Mouse (Mus musculus) hindbrain, postnatal 0 days (tissue): ENCODE results near the gene 3110021N24Rik. TPM values are rescaled to one million over a fixed set of nuclear protein-coding genes. Genes with fewer than 3 reads are reported as not detected.
A peak's percentile ranks its signal among the peaks of the same experiment; 100 is the strongest.

Source experiments
- ATAC-seq: fragments of 200-750 bp; cut with Nextera tagmentation; 2 replicates; pipeline ENCODE4 v1.8.0; 2017; ENCODE audit warnings: mild to moderate bottlenecking, moderate TSS enrichment, moderate library complexity
- DNase-seq: peaks from one replicate; pipeline ENCODE4 v3.0.0-alpha.2; 2015; ENCODE audit warnings: low spot score
- H3K27ac ChIP-seq: fragments of 300-500 bp; sonication (generic); 2 replicates; pipeline ENCODE4 v1.5.1; 2014; ENCODE audit warnings: mild to moderate bottlenecking
- H3K27me3 ChIP-seq: fragments of 300-500 bp; sonication (generic); 2 replicates; pipeline ENCODE4 v1.6.1; 2014; ENCODE audit warnings: low read length, mixed read lengths; ENCODE audit not compliant: insufficient read depth
- H3K36me3 ChIP-seq: fragments of 300-500 bp; sonication (generic); 2 replicates; pipeline ENCODE4 v1.6.1; 2014; ENCODE audit warnings: low read length, mixed read lengths; ENCODE audit not compliant: insufficient read depth
- H3K4me1 ChIP-seq: fragments of 300-500 bp; sonication (generic); 2 replicates; pipeline ENCODE4 v1.6.1; 2014; ENCODE audit warnings: antibody characterized with exemption, low read length, mixed read lengths; ENCODE audit not compliant: insufficient read depth
- H3K4me2 ChIP-seq: fragments of 300-500 bp; sonication (generic); 2 replicates; pipeline ENCODE4 v1.6.1; 2014; ENCODE audit warnings: low read depth, mild to moderate bottlenecking, low read length, moderate library complexity, mixed read lengths
- H3K4me3 ChIP-seq: fragments of 300-500 bp; sonication (generic); 2 replicates; pipeline ENCODE4 v1.5.1; 2014; ENCODE audit warnings: low read length
- H3K9ac ChIP-seq: fragments of 300-500 bp; sonication (generic); replicated peaks from 2 replicates; pipeline ENCODE4 v1.6.1; 2014; ENCODE audit warnings: mild to moderate bottlenecking, low read length, moderate library complexity, mixed read lengths
- H3K9me3 ChIP-seq: fragments of 300-500 bp; sonication (generic); 2 replicates; pipeline ENCODE4 v1.6.1; 2016; ENCODE audit warnings: low read length, mixed read lengths
- CTCF ChIP-seq: IDR thresholded peaks from 2 replicates; pipeline ENCODE4 v1.5.1; 2016; ENCODE audit warnings: antibody characterized with exemption, control low read depth, low read depth
- whole genome bisulfite sequencing: fragments of 180-500 bp; shearing (Covaris S2); extraction: QIAGEN DNeasy Blood & Tissue Kit; methylation state at CpG from one replicate; pipeline ENCODE4 v1.1.7; 2014; 5-methylcytosine and 5-hydroxymethylcytosine counted together
- polyA plus RNA-seq: library from polyadenylated mRNA; unstranded; fragments of >200 nt; fragmentation: Nextera tagmentation; extraction: Ambion mirVana; gene quantifications from 2 replicates; pipeline ENCODE4 v1.2.1, GENCODE M21; 2015
- total RNA-seq: library from RNA; depleted of rRNA; stranded (reverse); fragments of >200 nt; gene quantifications from 2 replicates; pipeline ENCODE4 v1.2.3, GENCODE M21; 2014

Gene 3110021N24Rik
- total and polyA plus RNA-seq, 2 experiments from 2014 or later: 0.47 to 2.4 TPM

- ATAC-seq: no peak
Measured at GRCm38 (mm10) chr4:108779763-108780056, 60.3 kb downstream of the 3110021N24Rik start.

GRCm38 (mm10) chr4:108780057-108780863 is 60.8 kb downstream of the 3110021N24Rik start, which contains the start of gene Zfyve9:
Zfyve9 (minus strand) TSS chr4:108780798.
- Histone ChIP-seq H3K9ac (peak within 1 kb of the TSS; percentile 96), H3K27ac (peak within 1 kb of the TSS; percentile 97), H3K9me3 (no peaks in the 10 kb centered on the region), H3K36me3 (no peaks in the 10 kb centered on the region), H3K4me2 (peak within 1 kb of the TSS; percentile 75), H3K4me3 (peak within 1 kb of the TSS; percentile 95), H3K27me3 (no peaks in the 10 kb centered on the region), H3K4me1 (no peaks in the 10 kb centered on the region)
- DNase-seq (peak; percentile 88), ATAC-seq (peak; percentile 92)
- TF ChIP-seq CTCF: peak; percentile 9
- under 1% methylated on average over 82 of the region's 111 CpGs for WGBS

More at GRCm38 (mm10) chr4:108779763-108780056, 60.3 kb downstream of the 3110021N24Rik start:
- peak overlapping the region; percentile 95 for H3K4me3 ChIP-seq
- DNase-seq: no peak
- H3K4me2 ChIP-seq: peak overlapping the region; percentile 75
- peak overlapping the region; percentile 96 for H3K9ac ChIP-seq
- H3K27ac ChIP-seq: peak overlapping the region; percentile 97
- H3K4me1 ChIP-seq: no peaks in the 10 kb centered on the region
- WGBS: 0% methylated on average over 7 of the region's 7 CpGs
- no peaks in the 10 kb centered on the region for H3K36me3 ChIP-seq
- H3K9me3 ChIP-seq: no peaks in the 10 kb centered on the region
- peak; percentile 38 for TF ChIP-seq CTCF
- H3K27me3 ChIP-seq: no peaks in the 10 kb centered on the region

GRCm38 (mm10) chr4:108780864-108781205 is 61.4 kb downstream of the 3110021N24Rik start:
- TF ChIP-seq CTCF: no peak
- Histone ChIP-seq H3K27ac (peak overlapping the region; percentile 97), H3K4me2 (peak overlapping the region; percentile 75), H3K36me3 (no peaks in the 10 kb centered on the region), H3K27me3 (no peaks in the 10 kb centered on the region), H3K4me1 (no peaks in the 10 kb centered on the region), H3K9ac (peak overlapping the region; percentile 96), H3K4me3 (peak overlapping the region; percentile 95), H3K9me3 (no peaks in the 10 kb centered on the region)
- no peak for DNase-seq
- no peak for ATAC-seq
- WGBS: under 1% methylated on average over 20 of the region's 20 CpGs

- WGBS: 67% methylated on average over 3 of the region's 3 CpGs
- Histone ChIP-seq H3K27ac (no peak overlapping the region), H3K9me3 (no peaks in the 10 kb centered on the region), H3K9ac (no peak overlapping the region), H3K4me1 (no peaks in the 10 kb centered on the region), H3K4me3 (peak overlapping the region; percentile 95; the same call in 1 of the 2 replicates), H3K4me2 (peak overlapping the region; percentile 75), H3K36me3 (no peaks in the 10 kb centered on the region), H3K27me3 (no peaks in the 10 kb centered on the region)
- ATAC-seq (no peak), DNase-seq (no peak)
- TF ChIP-seq CTCF: no peak
Measured at GRCm38 (mm10) chr4:108781596-108781995, 62.1 kb downstream of the 3110021N24Rik start.

GRCm38 (mm10) chr4:108782421-108783085 is 63.1 kb downstream of the 3110021N24Rik start:
- Histone ChIP-seq H3K9me3 (no peaks in the 10 kb centered on the region), H3K4me3 (no peak overlapping the region), H3K36me3 (no peaks in the 10 kb centered on the region), H3K27ac (no peak overlapping the region), H3K27me3 (no peaks in the 10 kb centered on the region), H3K9ac (no peak overlapping the region; the same call in 1 of the 2 replicates), H3K4me1 (no peaks in the 10 kb centered on the region), H3K4me2 (no peak overlapping the region)
- TF ChIP-seq CTCF: no peak
- ATAC-seq (no peak), DNase-seq (no peak)
- 29% methylated on average over 8 of the region's 8 CpGs for WGBS

- Histone ChIP-seq H3K4me2 (no peak overlapping the region), H3K36me3 (no peaks in the 10 kb centered on the region), H3K9ac (no peak overlapping the region), H3K4me3 (no peak overlapping the region), H3K4me1 (no peaks in the 10 kb centered on the region), H3K27ac (no peak overlapping the region), H3K27me3 (no peaks in the 10 kb centered on the region), H3K9me3 (no peaks in the 10 kb centered on the region)
- DNase-seq: no peak
- ATAC-seq: no peak
- no peak for TF ChIP-seq CTCF
- WGBS: 75% methylated on average over 6 of the region's 6 CpGs
Measured at GRCm38 (mm10) chr4:108789258-108789936, 69.9 kb downstream of the 3110021N24Rik start.
